Mouse (Mus musculus) small intestine, adult 2 months (tissue): ENCODE measurements around the gene Adamts12.

Source experiments
- CTCF ChIP-seq: fragments of 200-500 bp; IDR thresholded peaks from 2 replicates; pipeline ENCODE4 v1.5.1; 2012; ENCODE audit warnings: low read depth, mild to moderate bottlenecking, control low read depth, inconsistent platforms, low read length, moderate library complexity, mixed read lengths; ENCODE audit not compliant: insufficient replicate concordance, insufficient read length; ENCODE audit errors: extremely low read depth
- POLR2A ChIP-seq: fragments of 200-500 bp; IDR thresholded peaks from 2 replicates; pipeline ENCODE4 v1.6.1; 2012; ENCODE audit warnings: low read depth, mild to moderate bottlenecking, control low read depth, inconsistent platforms, low read length, moderate library complexity

GRCm38 (mm10) chr15:11035947-11036474 lies 28.6 kb upstream of the Adamts12 start:
- TF ChIP-seq POLR2A (no peak), CTCF (no peak)
